ENCODE assay signal across 8 mouse cellular contexts in genomic region chr10:100486701-100487096, GRCm38 (mm10). TPM values are rescaled to one million over a fixed set of nuclear protein-coding genes. Genes with fewer than 3 reads are reported as not detected.
DNase-seq lines count a peak whose midpoint lies in the region; ATAC-seq lines count a peak whose summit lies in the region.

No protein-coding gene starts in this region.

- no peaks in the 10 kb centered on the region; the same call in 1 of the 2 replicates for H3K4me1 ChIP-seq in forebrain, embryonic 14.5 days (ENCODE audit: control insufficient read depth, insufficient read depth, low read length)
- H3K4me1 ChIP-seq in limb, embryonic 15.5 days = 0 out of 2 replicates have a peak, but pooled peaks cover 9% of the 10 kb centered on the region
- H3K4me1 ChIP-seq in neural tube, embryonic 15.5 days = peaks cover 12% of the 10 kb centered on the region

- peak overlapping the region; percentile 77 for H3K4me2 ChIP-seq in forebrain, embryonic 14.5 days (ENCODE audit: low read length)
- peak overlapping the region; percentile 82 for H3K4me2 ChIP-seq in limb, embryonic 15.5 days
- H3K4me2 ChIP-seq in neural tube, embryonic 15.5 days = peak overlapping the region; percentile 77

- no peaks in the 10 kb centered on the region for H3K27me3 ChIP-seq in forebrain, embryonic 14.5 days (replicated peaks; ENCODE audit: control insufficient read depth, insufficient read depth, low read length)
- no peaks in the 10 kb centered on the region for H3K27me3 ChIP-seq in limb, embryonic 15.5 days
- H3K27me3 ChIP-seq in neural tube, embryonic 15.5 days (replicated peaks) = no peaks in the 10 kb centered on the region

- H3K36me3 ChIP-seq in forebrain, embryonic 14.5 days (ENCODE audit: control insufficient read depth, insufficient read depth, low read length) = no peaks in the 10 kb centered on the region
- no peaks in the 10 kb centered on the region for H3K36me3 ChIP-seq in limb, embryonic 15.5 days
- H3K36me3 ChIP-seq in neural tube, embryonic 15.5 days = 0 out of 2 replicates have a peak, but pooled peaks cover 2% of the 10 kb centered on the region

- H3K9ac ChIP-seq in forebrain, embryonic 14.5 days (ENCODE audit: low read length) = peak overlapping the region; percentile 84
- H3K9ac ChIP-seq in limb, embryonic 15.5 days = peak overlapping the region; percentile 69
- peak overlapping the region; percentile 77 for H3K9ac ChIP-seq in neural tube, embryonic 15.5 days (replicated peaks)

- WGBS in forebrain, embryonic 14.5 days = under 1% methylated on average over 13 of the region's 13 CpGs
- WGBS in limb, embryonic 15.5 days = under 1% methylated on average over 13 of the region's 13 CpGs
- WGBS in neural tube, embryonic 15.5 days = under 1% methylated on average over 13 of the region's 13 CpGs

- ATAC-seq in forebrain, embryonic 14.5 days = no peak
- peak; percentile 25; the same call in 1 of the 2 replicates for ATAC-seq in limb, embryonic 15.5 days (ENCODE audit: insufficient number of reproducible peaks, low FRiP score, low TSS enrichment, low read depth)
- ATAC-seq in neural tube, embryonic 15.5 days (ENCODE audit: low FRiP score) = no peak; the same call in none of the 2 replicates

- no peaks in the 10 kb centered on the region for H3K9me3 ChIP-seq in forebrain, embryonic 14.5 days (replicated peaks; ENCODE audit: control insufficient read depth, low read length)
- H3K9me3 ChIP-seq in limb, embryonic 15.5 days = no peaks in the 10 kb centered on the region
- H3K9me3 ChIP-seq in neural tube, embryonic 15.5 days (replicated peaks) = no peaks in the 10 kb centered on the region

- H3K4me3 ChIP-seq in forebrain, embryonic 14.5 days (ENCODE audit: low read depth, low read length) = peak overlapping the region; percentile 83
- peak overlapping the region; percentile 65 for H3K4me3 ChIP-seq in limb, embryonic 15.5 days
- peak overlapping the region; percentile 72 for H3K4me3 ChIP-seq in neural tube, embryonic 15.5 days (replicated peaks)

- DNase-seq in kidney, postnatal 25 days = peak; percentile 14 to 41
- no peak for DNase-seq in kidney, postnatal 10 days
- peak; percentile 51 for DNase-seq in ZHBTc4 (ENCODE audit: low read depth, low spot score)
- peak; percentile 40 for DNase-seq in forebrain, embryonic 14.5 days (ENCODE audit: low spot score)
- no peak for DNase-seq in cerebellum, postnatal 36 days
- no peak for DNase-seq in thymus, adult 18-20 months

- 0 out of 2 replicates have a peak overlapping the region, but pooled peaks have one; percentile 48 for H3K27ac ChIP-seq in forebrain, embryonic 14.5 days (ENCODE audit: low read depth, low read length)
- peak overlapping the region; percentile 81 for H3K27ac ChIP-seq in limb, embryonic 15.5 days
- peak overlapping the region; percentile 81 for H3K27ac ChIP-seq in neural tube, embryonic 15.5 days (replicated peaks)

RNA-seq across cellular contexts. Expression of gene Tmtc3, which starts 0.5 kb away (rescaled TPM):
- 6.6 and 9.7 TPM in 2 replicates for polyA plus RNA-seq in forebrain, embryonic 14.5 days (2014; fragmentation: Nextera tagmentation; extraction: Ambion mirVana)
- 20.4 and 20.8 TPM in 2 replicates for polyA plus RNA-seq in limb, embryonic 15.5 days (2015; fragmentation: Nextera tagmentation; extraction: Ambion mirVana)
- polyA plus RNA-seq in neural tube, embryonic 15.5 days (2015; fragmentation: Nextera tagmentation; extraction: Ambion mirVana) = 10.5 and 10.8 TPM in 2 replicates

RNA-seq across cellular contexts. Expression of gene Cep290, which starts 0.7 kb away (rescaled TPM):
- 4.9 and 6.0 TPM in 2 replicates for polyA plus RNA-seq in forebrain, embryonic 14.5 days (2014; fragmentation: Nextera tagmentation; extraction: Ambion mirVana)
- 3.9 and 4.9 TPM in 2 replicates for polyA plus RNA-seq in limb, embryonic 15.5 days (2015; fragmentation: Nextera tagmentation; extraction: Ambion mirVana)
- polyA plus RNA-seq in neural tube, embryonic 15.5 days (2015; fragmentation: Nextera tagmentation; extraction: Ambion mirVana) = 5.7 and 5.9 TPM in 2 replicates

Comparison
In these comparisons a context has a peak if more than half of its experiments do, and no peak if none do; other contexts are left out.
1. DNase-seq: peak in kidney, postnatal 25 days (2 of 2), ZHBTc4 (single experiment) and forebrain, embryonic 14.5 days (single experiment); none in kidney, postnatal 10 days (single experiment), cerebellum, postnatal 36 days (0 of 2) and thymus, adult 18-20 months (0 of 2).
2. Peak in every context shown above with its lines, with median percentiles within 50 percentile points of each other: H3K27ac ChIP-seq, H3K4me2 ChIP-seq, H3K4me3 ChIP-seq and H3K9ac ChIP-seq.